Mouse (Mus musculus): ENCODE measurements around the gene Col17a1.

Col17a1 gene

GRCm38 (mm10) chr19:47659765-47660408 is 32.0 kb downstream of the Col17a1 start:
- no peak for DNase-seq

DNA sequence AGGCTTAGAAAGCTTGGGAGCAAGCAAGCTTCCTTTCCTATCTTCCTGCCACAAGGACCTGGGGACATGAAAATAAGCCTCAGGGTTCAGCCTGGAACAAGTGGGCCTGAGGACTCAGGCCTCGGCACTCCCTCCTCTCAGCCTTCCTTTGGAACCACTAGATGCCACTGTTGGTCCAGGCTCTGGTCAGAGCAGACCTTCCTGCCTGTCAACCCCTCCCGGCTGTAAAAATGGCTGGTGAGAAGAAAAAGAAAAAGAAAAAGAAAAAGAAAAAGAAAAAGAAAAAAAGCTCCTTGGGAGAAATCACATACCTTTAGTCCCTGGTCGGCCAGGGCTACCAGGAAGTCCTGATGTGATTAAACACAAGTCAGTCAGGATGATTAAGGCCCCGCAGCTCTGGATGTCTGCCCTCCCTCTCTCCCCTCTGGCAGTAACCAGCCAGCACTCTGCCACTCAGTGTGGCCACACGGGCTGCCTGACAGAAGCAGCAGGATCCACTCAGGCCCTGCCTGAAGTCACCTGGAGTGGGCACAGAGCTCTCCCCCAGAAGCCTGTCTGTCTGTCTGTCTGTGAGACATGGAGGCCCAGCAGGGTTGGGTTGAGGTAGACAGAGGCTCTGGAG is 32.9 kb downstream of the Col17a1 start:
- peak; percentile 19 for DNase-seq

GRCm38 (mm10) chr19:47654896-47655295 is 37.0 kb downstream of the Col17a1 start:
- DNase-seq, result no peak

GRCm38 (mm10) chr19:47653173-47653572 is 38.7 kb downstream of the Col17a1 start:
- no peak for DNase-seq

DNA sequence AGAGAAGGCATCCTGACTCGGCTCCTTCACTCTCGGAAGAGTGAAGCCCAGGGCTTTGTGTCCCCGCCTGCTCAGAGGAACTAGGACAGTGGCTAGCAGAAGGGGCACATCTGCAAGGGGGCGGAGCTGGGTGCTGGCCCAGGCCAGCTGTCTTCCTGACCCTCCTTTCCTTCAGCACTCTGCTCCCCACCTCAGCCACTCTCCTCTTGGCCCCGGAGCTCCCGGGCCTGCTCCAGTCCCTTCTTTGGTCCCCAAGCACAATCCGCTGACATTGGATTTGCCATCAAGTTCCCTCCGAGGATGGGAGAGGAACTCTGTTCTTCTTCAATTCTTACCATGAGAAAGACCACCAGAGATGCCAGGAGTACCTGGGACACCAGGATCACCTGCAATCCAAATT is 39.6 kb downstream of the Col17a1 start:
- DNase-seq, result no peak

GRCm38 (mm10) chr19:47651160-47651480 is 40.8 kb downstream of the Col17a1 start:
- no peak for DNase-seq

DNA sequence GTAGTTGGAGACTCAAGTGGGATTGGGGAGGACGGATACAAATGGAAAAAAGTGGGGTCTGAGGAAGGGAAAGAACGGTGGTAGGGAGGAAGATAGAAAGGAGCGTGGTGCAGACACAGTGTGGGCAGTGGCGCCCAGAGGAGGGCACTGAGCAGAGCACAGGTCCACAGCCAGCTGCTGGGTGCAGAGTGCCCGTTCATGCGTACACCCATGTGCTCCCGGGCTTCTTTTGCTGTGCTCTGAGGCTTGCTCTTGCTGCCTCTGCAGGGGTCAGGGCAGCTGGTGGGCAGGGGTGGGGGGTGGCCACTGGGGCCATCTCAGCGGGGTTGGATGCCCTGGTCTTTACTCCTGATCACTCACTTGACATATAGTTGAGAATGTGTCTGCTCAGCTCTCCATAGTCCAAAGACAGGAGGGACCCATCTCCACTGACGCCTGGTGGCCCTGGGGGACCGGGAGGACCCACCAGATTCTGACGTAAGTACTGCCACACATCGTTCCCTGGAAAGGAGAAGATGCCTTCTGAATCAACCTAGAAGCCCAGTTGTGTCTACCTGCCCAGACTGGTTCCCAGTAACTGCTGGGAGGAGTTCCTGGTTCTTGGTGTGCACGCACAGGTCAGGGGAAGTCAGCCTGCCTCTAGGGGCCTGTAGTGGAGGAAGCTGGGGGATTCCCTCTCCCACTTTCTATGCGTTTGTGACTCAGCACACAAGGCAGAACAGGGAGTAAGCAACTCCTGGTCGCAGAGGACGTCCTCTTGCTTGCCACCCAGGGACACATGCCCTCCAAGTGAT is 41.3 kb downstream of the Col17a1 start:
- DNase-seq, result no peak

DNA sequence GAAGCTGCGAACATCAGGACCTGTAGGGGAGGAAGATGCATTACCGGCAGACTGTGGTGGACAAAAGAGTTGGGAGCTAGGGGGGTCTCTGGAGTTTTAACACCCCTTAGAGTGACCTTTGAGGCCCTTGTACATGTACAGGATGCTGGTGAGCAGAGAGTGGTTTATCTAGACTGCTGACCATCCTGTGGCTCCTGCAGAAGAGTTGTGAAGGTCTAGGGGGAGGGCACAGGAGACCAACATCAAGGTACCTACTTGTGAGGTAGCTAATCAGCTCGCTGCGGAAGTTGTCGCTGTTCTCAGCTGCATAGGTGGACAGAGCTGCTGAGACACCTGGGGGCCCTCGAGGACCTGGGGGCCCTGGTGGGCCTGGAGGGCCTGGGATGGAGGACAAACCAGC is 42.8 kb downstream of the Col17a1 start:
- no peak for DNase-seq

GRCm38 (mm10) chr19:47646508-47647120 is 45.3 kb downstream of the Col17a1 start:
- peak; percentile 13 for DNase-seq

GRCm38 (mm10) chr19:47645583-47645982 is 46.3 kb downstream of the Col17a1 start:
- DNase-seq, result no peak

- no peak for DNase-seq
These were observed 48.0 kb downstream of the Col17a1 start for GRCm38 (mm10) chr19:47643910-47644309.

DNA sequence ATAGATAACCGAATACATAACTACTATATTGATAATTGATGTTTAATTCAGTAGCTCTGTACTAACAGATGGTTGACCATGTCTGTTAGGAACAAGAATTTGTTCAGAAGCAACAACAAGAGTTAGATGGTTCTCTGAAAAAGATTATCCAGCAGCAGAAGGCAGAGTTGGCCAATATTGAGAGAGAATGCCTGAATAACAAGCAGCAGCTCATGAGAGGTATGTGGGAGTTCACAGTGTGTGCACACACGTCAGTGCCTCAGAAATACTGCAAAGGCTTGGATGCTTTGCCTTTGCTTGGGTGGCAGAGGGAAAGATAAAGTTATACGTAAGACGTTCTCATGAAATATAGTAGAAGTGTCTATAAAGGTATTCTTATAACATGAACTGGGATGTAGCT is 56.5 kb downstream of the Col17a1 start:
- DNase-seq, result no peak

GRCm38 (mm10) chr19:47631799-47632198 is 60.1 kb downstream of the Col17a1 start:
- peak; percentile 31 for DNase-seq

DNA sequence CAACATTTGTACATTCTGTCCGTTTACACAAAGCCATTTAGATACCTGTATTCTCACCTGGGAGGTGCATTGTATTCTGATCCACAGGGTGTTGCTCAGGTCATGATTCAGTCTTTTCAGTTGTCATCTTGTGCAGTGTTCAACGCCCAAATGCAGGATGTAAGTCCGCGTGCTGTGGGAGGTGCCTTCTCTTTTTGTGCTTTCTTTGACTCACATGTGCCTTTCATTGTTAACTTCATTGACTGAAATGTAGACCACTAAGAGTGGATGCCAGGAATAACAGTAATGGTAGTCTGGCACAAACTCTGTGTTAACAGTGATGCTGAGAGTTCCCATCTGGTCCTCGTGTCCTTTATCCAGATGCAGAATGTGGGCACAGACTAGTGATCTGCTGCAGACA is 61.5 kb downstream of the Col17a1 start:
- no peak for DNase-seq

- DNase-seq, result no peak
These were observed 62.8 kb downstream of the Col17a1 start for GRCm38 (mm10) chr19:47629068-47629467.

GRCm38 (mm10) chr19:47627450-47627849 is 64.4 kb downstream of the Col17a1 start:
- DNase-seq, result no peak

- DNase-seq, result no peak
These were observed 66.8 kb downstream of the Col17a1 start for GRCm38 (mm10) chr19:47624940-47625711.

GRCm38 (mm10) chr19:47621478-47621877 is 70.4 kb downstream of the Col17a1 start:
- DNase-seq, result no peak

GRCm38 (mm10) chr19:47613442-47613841 is 78.5 kb downstream of the Col17a1 start:
- DNase-seq, result no peak

DNA sequence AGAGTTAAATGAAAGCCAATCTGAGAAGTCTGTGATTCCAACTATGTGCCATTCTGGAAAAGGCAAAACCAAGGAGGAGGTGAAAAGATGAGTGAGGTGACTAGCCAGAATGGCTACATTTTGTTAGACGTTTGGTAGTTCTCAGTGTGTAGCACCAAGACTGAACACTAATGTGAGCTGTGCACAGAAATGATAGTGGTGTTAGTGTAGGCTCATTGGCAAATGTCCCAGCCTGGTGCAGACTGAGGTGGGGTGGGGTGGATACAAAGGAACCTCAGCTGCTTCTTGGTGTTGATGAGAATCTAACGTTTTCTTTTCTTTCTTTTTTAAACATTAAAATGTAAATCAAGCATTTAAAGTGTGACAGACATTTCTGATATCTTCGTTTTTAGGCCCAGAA is 83.4 kb downstream of the Col17a1 start:
- DNase-seq, result no peak
